Mouse (Mus musculus) ZHBTc4 (cell line): ENCODE measurements around the gene Gm13288.
"Not testable (repeated sequence)": the region's sequence is repeated elsewhere in the genome, so short reads cannot be mapped to it uniquely, and the experiment has no call there.

Source experiments
- DNase-seq: peaks from one replicate; pipeline ENCODE4 v3.0.0-alpha.2; 2011; ENCODE audit warnings: low read depth, low spot score

Gm13288 gene

GRCm38 (mm10) chr4:88799365-88799764 is 6.0 kb upstream of the Gm13288 start, which contains the start of gene Gm13285:
Gene Gm13285 (plus strand): TSS chr4:88799665.
- not testable (repeated sequence) for DNase-seq

- not testable (repeated sequence) for DNase-seq
These were observed 2.4 kb upstream of the Gm13288 start, which contains the start of gene Gm13287 for GRCm38 (mm10) chr4:88802954-88803353. Gene Gm13287 (plus strand): TSS chr4:88803254.

DNA sequence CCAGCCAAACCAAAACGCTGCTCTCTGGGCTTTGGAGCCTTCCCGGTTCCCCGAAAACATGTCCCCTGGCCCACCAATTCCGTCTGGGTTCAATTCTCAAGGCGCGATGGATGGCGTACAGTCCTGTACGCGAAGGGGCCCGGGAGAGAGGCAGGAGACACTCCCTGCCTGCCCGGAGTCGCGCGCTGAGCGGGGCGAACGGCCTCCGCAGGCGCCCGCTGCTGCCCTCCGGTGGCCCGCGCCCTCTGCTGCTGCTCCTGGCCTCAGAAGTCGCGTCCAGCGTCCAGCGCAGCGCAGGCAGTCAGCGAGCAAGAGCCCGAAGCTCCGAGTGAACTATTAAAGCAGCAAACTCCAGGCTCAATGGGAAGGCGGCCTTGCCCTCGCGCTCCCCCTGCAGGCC is 430 bp downstream of the Gm13288 start:
- not testable (repeated sequence) for DNase-seq

- DNase-seq = no peak
These were observed 10.6 kb downstream of the Gm13288 start, which contains the start of gene Ifna7 for GRCm38 (mm10) chr4:88815928-88816327. Gene Ifna7 (plus strand): TSS chr4:88816228.

- DNase-seq = no peak
These were observed 14.3 kb downstream of the Gm13288 start, which contains the start of gene Ifna11 for GRCm38 (mm10) chr4:88819659-88820058. Gene Ifna11 (plus strand): TSS chr4:88819959.

GRCm38 (mm10) chr4:88822995-88823394 is 17.7 kb downstream of the Gm13288 start:
- no peak for DNase-seq

- not testable (repeated sequence) for DNase-seq
These were observed 21.8 kb downstream of the Gm13288 start, which contains the start of gene Ifna6 for GRCm38 (mm10) chr4:88827116-88827515. Gene Ifna6 (plus strand): TSS chr4:88827416.

DNA sequence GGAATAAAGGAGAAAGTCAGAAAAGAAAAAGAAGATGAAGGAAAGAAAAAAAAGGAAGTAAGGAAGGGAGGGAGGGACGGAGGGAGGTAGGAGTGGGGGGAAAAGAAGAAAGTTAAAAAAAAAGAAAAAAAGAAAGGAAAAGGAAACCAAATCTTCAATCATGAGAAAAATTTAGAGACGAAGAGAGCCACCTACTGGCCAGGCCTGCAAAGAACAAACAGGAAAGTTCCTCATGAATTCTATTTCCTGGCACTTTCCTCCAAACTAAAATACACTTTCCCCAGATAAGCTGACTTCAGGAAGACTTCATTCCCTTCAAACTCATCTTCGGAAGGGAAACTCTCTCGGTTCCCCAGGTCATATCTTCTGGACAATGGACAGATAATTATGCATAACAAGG is 25.2 kb downstream of the Gm13288 start:
- peak; percentile 18 for DNase-seq

GRCm38 (mm10) chr4:88835225-88835624 is 29.9 kb downstream of the Gm13288 start, which contains the start of gene Ifna5:
Gene Ifna5 (plus strand): TSS chr4:88835525.
- DNase-seq = not testable (repeated sequence)

DNA sequence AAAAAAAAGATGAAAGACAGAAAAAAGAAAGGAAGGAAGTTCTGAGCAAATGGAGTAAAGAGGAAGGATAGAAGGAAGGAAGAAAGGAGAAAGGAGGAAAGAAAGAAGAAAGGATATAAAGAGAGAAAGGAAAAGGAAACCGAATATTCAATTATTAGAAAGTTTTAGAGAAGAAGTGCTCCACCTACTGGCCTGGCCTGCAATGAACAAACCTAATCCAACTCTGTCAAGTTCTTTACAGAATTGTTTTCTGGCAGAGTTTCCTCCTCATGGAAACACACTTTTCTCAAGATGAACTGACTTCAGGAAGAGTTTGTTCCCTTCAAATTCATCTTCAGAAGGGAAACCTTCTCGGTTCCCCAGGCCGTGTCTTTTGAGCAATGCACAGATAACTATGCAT is 33.5 kb downstream of the Gm13288 start:
- peak; percentile 10 for DNase-seq

GRCm38 (mm10) chr4:88840058-88840457 is 34.7 kb downstream of the Gm13288 start:
- DNase-seq = no peak

- DNase-seq = no peak
These were observed 36.1 kb downstream of the Gm13288 start, which contains the start of gene Ifna4 for GRCm38 (mm10) chr4:88841438-88841911. Gene Ifna4 (plus strand): TSS chr4:88841861.

GRCm38 (mm10) chr4:88845334-88845733 is 40.0 kb downstream of the Gm13288 start:
- no peak for DNase-seq

GRCm38 (mm10) chr4:88849698-88850097 is 44.4 kb downstream of the Gm13288 start, which contains the start of gene Ifna1:
Gene Ifna1 (plus strand): TSS chr4:88850087.
- DNase-seq = no peak

DNA sequence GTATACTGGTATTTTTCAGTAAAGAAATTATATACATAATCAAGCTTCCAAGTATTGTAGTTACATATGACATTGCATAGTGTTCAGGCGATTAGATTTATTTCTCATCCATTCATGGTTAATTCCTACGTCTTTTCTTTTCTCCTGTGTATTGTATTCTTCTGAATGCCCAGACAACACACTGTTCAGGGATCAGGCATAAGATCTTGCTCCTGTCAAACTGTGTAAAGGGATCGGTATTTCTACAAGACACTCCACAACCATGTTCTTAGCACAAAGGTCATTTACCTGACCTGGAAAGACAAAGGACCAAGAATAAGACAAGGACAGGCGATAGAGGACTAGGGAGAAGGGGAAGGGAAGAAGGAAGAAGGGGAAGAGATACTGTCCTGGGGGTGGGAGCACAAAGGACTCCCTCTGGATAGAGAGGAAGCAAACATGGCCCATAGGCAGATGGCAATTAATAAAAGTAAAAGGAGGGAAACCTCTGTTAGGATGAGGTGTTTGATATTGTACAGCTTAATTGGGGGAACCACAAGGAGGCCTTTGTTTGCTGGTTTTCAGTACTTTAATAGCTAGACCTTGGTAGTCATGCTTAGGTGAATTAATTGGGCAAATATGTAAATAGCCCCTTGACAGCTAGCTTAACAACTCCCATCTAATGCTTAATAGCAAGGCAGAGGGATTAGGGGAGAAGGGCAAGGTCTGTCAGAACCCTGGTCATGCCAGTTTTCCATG is 45.9 kb downstream of the Gm13288 start:
- DNase-seq = no peak
